Mouse (Mus musculus): ENCODE measurements around the gene Actr3. TPM values are rescaled to one million over a fixed set of nuclear protein-coding genes. Genes with fewer than 3 reads are reported as not detected.

The Actr3 gene
- total RNA-seq, 4 experiments from 2014 or later = 158 to 193 (median 172) TPM

- DNase-seq = no peak
These were observed 84.0 kb downstream of the Actr3 start for GRCm38 (mm10) chr1:125351416-125352037.

GRCm38 (mm10) chr1:125350843-125351242, 84.7 kb downstream of the Actr3 start:
- DNase-seq = no peak

GRCm38 (mm10) chr1:125345854-125346253, 89.7 kb downstream of the Actr3 start:
- no peak for DNase-seq

- no peak for DNase-seq
These were observed 90.1 kb downstream of the Actr3 start for GRCm38 (mm10) chr1:125345448-125345847.

- no peak for DNase-seq
These were observed 92.4 kb downstream of the Actr3 start for GRCm38 (mm10) chr1:125343105-125343504.

Other genes with a start within 250 kb of the Actr3 start
- 10 to 100 TPM; 32.6 to 43.8 (median 38.3) TPM for gene Slc35f5, start 124.9 kb upstream of the Actr3 start, total RNA-seq (2022)
- under 1 TPM in 3 of 4 experiments, not detected in 1; 0.10 to 0.22 (median 0.17) TPM for gene Gpr39, start 241.3 kb upstream of the Actr3 start, total RNA-seq (2022)

Data from adrenal gland, adult 8-10 months (tissue).